Mouse (Mus musculus) liver, adult 2 months (tissue): Measurements from ENCODE around the gene Gpr160. TPM values are rescaled to one million over a fixed set of nuclear protein-coding genes. Genes with fewer than 3 reads are reported as not detected.
"Not testable (repeated sequence)": the region's sequence is repeated elsewhere in the genome, so short reads cannot be mapped to it uniquely, and the experiment has no call there.

Experiments used
- DNase-seq: peaks from one replicate; pipeline ENCODE4 v3.0.0-alpha.2; 2011; ENCODE audit warnings: low read depth, low spot score; ENCODE audit errors: extremely low read depth
- H3K27ac ChIP-seq: fragments of 200-500 bp; replicated peaks from 2 replicates; pipeline ENCODE4 v1.5.1; 2012; ENCODE audit warnings: low read depth, mild to moderate bottlenecking, control low read depth, inconsistent platforms, low read length; ENCODE audit not compliant: insufficient read depth
- H3K27me3 ChIP-seq: fragments of 200-500 bp; 2 replicates; pipeline ENCODE4 v1.6.1; 2012; ENCODE audit warnings: mild to moderate bottlenecking, moderate library complexity, low read length, inconsistent platforms; ENCODE audit not compliant: control insufficient read depth, insufficient read depth
- H3K36me3 ChIP-seq: fragments of 200-500 bp; 2 replicates; pipeline ENCODE4 v1.6.1; 2012; ENCODE audit warnings: low read length, inconsistent platforms; ENCODE audit not compliant: control insufficient read depth, insufficient read depth
- H3K4me1 ChIP-seq: fragments of 200-500 bp; 2 replicates; pipeline ENCODE4 v1.6.1; 2011; ENCODE audit warnings: low read length; ENCODE audit not compliant: control insufficient read depth, insufficient read depth
- H3K4me3 ChIP-seq: fragments of 200-500 bp; 2 replicates; pipeline ENCODE4 v1.5.1; 2011; ENCODE audit warnings: low read depth, mild to moderate bottlenecking, control low read depth, low read length, moderate library complexity; ENCODE audit not compliant: insufficient read depth
- H3K79me2 ChIP-seq: fragments of 200-500 bp; 2 replicates; pipeline ENCODE4 v1.6.1; 2012; ENCODE audit warnings: inconsistent platforms, mild to moderate bottlenecking, low read length, moderate library complexity; ENCODE audit not compliant: control insufficient read depth, insufficient read depth
- H3K9ac ChIP-seq: fragments of 200-500 bp; 2 replicates; pipeline ENCODE4 v1.6.1; 2012; ENCODE audit warnings: low read depth, mild to moderate bottlenecking, control low read depth, inconsistent platforms, low read length
- CTCF ChIP-seq: fragments of 200-500 bp; IDR thresholded peaks from 2 replicates; pipeline ENCODE4 v1.5.1; 2011; ENCODE audit warnings: low read depth, low read length, control low read depth
- POLR2A ChIP-seq: fragments of 200-500 bp; IDR thresholded peaks from 2 replicates; pipeline ENCODE4 v1.6.1; 2011; ENCODE audit warnings: low read length, control low read depth; ENCODE audit not compliant: insufficient read depth; ENCODE audit errors: extremely low read depth
- WGBS: fragments of 180-500 bp; shearing (Covaris S2); methylation state at CpG from one replicate; pipeline ENCODE4 v1.1.7; 2018; 5-methylcytosine and 5-hydroxymethylcytosine counted together
- polyA plus RNA-seq: library from polyadenylated mRNA; depleted of rRNA; stranded (reverse); fragments of >200 nt; gene quantifications from 2 replicates; pipeline ENCODE4 v1.2.3, GENCODE M21; 2012
- total RNA-seq: library from RNA; depleted of rRNA; stranded (reverse); fragments of >200 nt; gene quantifications from 2 replicates; pipeline ENCODE4 v1.2.3, GENCODE M21; 2014

Gene Gpr160
- total and polyA plus RNA-seq, 2 experiments = 0.61 to 0.83 TPM

- Histone ChIP-seq H3K4me1 (no peaks in the 10 kb centered on the region), H3K27ac (no peak overlapping the region), H3K36me3 (no peaks in the 10 kb centered on the region), H3K9ac (no peak overlapping the region), H3K27me3 (no peaks in the 10 kb centered on the region), H3K4me3 (no peak overlapping the region), H3K79me2 (no peaks in the 10 kb centered on the region)
- no peak for TF ChIP-seq POLR2A
- TF ChIP-seq CTCF = no peak
- 67% methylated on average over 15 of the region's 15 CpGs for WGBS
- DNase-seq = no peak
These were observed 23.7 kb upstream of the Gpr160 start for GRCm38 (mm10) chr3:30831848-30832606.

- Histone ChIP-seq H3K79me2 (no peaks in the 10 kb centered on the region), H3K27me3 (no peaks in the 10 kb centered on the region), H3K4me1 (no peaks in the 10 kb centered on the region), H3K27ac (no peak overlapping the region), H3K9ac (no peak overlapping the region), H3K36me3 (no peaks in the 10 kb centered on the region), H3K4me3 (no peak overlapping the region)
- 86% methylated on average over 3 of the region's 3 CpGs for WGBS
- TF ChIP-seq POLR2A = no peak
- DNase-seq = no peak
These were observed 22.5 kb upstream of the Gpr160 start for GRCm38 (mm10) chr3:30833254-30833653.

GRCm38 (mm10) chr3:30845755-30846154 is 10.0 kb upstream of the Gpr160 start:
- DNase-seq = no peak
- Histone ChIP-seq H3K4me1 (no peaks in the 10 kb centered on the region), H3K4me3 (no peak overlapping the region), H3K9ac (no peak overlapping the region), H3K27me3 (no peaks in the 10 kb centered on the region), H3K36me3 (no peaks in the 10 kb centered on the region), H3K79me2 (no peaks in the 10 kb centered on the region), H3K27ac (no peak overlapping the region)
- 96% methylated on average over 2 of the region's 2 CpGs for WGBS
- no peak for TF ChIP-seq POLR2A
- no peak for TF ChIP-seq CTCF

- no peak overlapping the region for H3K9ac ChIP-seq
- DNase-seq = no peak
- no peak overlapping the region for H3K27ac ChIP-seq
- H3K4me1 ChIP-seq = no peaks in the 10 kb centered on the region
- H3K36me3 ChIP-seq = no peaks in the 10 kb centered on the region
- H3K27me3 ChIP-seq = peaks cover 3% of the 10 kb centered on the region; the same call in 1 of the 2 replicates
- H3K4me3 ChIP-seq = no peak overlapping the region
- no peaks in the 10 kb centered on the region for H3K79me2 ChIP-seq
- WGBS = 16% methylated on average over 1 of the region's 1 CpGs
- TF ChIP-seq CTCF = no peak
- no peak for TF ChIP-seq POLR2A
These were observed 8.3 kb upstream of the Gpr160 start for GRCm38 (mm10) chr3:30847413-30847812.

GRCm38 (mm10) chr3:30851422-30851821 is 4.3 kb upstream of the Gpr160 start:
- Histone ChIP-seq H3K4me1 (peaks cover 2% of the 10 kb centered on the region; the same call in 1 of the 2 replicates), H3K36me3 (no peaks in the 10 kb centered on the region), H3K79me2 (no peaks in the 10 kb centered on the region), H3K9ac (no peak overlapping the region), H3K27me3 (peaks cover 3% of the 10 kb centered on the region; the same call in 1 of the 2 replicates), H3K4me3 (no peak overlapping the region), H3K27ac (no peak overlapping the region)
- 47% methylated on average over 6 of the region's 6 CpGs for WGBS
- TF ChIP-seq CTCF (no peak), POLR2A (no peak)
- no peak for DNase-seq

- Histone ChIP-seq H3K79me2 (no peaks in the 10 kb centered on the region), H3K27me3 (peaks cover 3% of the 10 kb centered on the region; the same call in 1 of the 2 replicates), H3K36me3 (no peaks in the 10 kb centered on the region), H3K4me1 (peaks cover 2% of the 10 kb centered on the region; the same call in 1 of the 2 replicates), H3K27ac (no peak overlapping the region), H3K4me3 (no peak overlapping the region), H3K9ac (no peak overlapping the region)
- no peak for TF ChIP-seq CTCF
- no peak for TF ChIP-seq POLR2A
- DNase-seq = no peak
- 79% methylated on average over 5 of the region's 5 CpGs for WGBS
These were observed 2.2 kb upstream of the Gpr160 start for GRCm38 (mm10) chr3:30853596-30853995.

- not testable (repeated sequence) for H3K4me1 ChIP-seq, H3K36me3 ChIP-seq, DNase-seq, H3K27me3 ChIP-seq, H3K79me2 ChIP-seq, H3K4me3 ChIP-seq, H3K9ac ChIP-seq, H3K27ac ChIP-seq
- WGBS = 96% methylated on average over 8 of the region's 8 CpGs
These were observed 3.8 kb downstream of the Gpr160 start for GRCm38 (mm10) chr3:30859599-30859998.
